Mouse (Mus musculus) thymus, postnatal 4 days (tissue): ENCODE results near the gene Zfp551.
A peak's percentile ranks its signal among the peaks of the same experiment; 100 is the strongest.

Experiments
- DNase-seq: peaks from one replicate; pipeline ENCODE4 v3.0.0; 2021

The Zfp551 gene

DNA sequence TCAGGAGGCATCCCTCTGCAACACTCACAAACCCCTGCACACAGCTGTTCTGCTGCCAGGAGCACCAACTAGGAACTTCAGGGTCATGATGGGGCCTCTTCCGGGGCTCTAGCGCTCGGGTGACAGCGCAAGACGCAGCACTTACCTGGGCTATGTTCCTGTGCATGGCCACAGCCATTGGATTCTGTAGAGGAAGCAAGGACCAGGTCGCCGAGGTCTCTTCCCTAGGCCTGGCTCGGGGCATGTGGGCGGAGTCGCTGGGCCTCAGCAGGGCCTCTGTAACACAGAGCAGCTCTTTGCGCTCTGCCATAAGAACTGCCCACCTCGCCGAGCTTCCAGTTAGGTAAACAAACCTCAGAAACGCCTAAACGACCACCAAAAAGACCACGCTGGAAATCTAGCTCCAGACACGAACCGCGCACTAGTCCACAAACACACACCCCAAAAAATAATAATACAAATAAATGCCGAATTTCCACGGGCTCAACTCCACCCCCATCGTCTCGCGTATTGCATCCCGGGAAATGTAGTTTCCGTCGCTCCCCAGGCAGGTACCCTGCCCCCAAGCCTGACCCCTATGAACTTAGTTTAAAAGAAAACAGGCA, at the start of gene Zfp551:
Zfp551 (minus strand) TSS at position 507 of the 605 bp plus-strand sequence.
- peak; percentile 73 for DNase-seq

GRCm38 (mm10) chr7:12422855-12423254, 304 bp upstream of the Zfp551 start:
- no peak for DNase-seq

- no peak for DNase-seq
These were observed 810 bp downstream of the Zfp551 start for GRCm38 (mm10) chr7:12421741-12422140.

GRCm38 (mm10) chr7:12369173-12369572, 53.4 kb downstream of the Zfp551 start, which contains the start of gene Vmn1r84:
Gene Vmn1r84, minus strand, starts transcription at chr7:12369273.
- no peak for DNase-seq
